Mouse (Mus musculus) NIH3T3 (cell line): ENCODE data around the gene Agxt.

ENCODE experiments used
- DNase-seq: peaks from one replicate; pipeline ENCODE4 v3.0.0-alpha.2; 2012; ENCODE audit warnings: low read depth

The Agxt gene

DNA sequence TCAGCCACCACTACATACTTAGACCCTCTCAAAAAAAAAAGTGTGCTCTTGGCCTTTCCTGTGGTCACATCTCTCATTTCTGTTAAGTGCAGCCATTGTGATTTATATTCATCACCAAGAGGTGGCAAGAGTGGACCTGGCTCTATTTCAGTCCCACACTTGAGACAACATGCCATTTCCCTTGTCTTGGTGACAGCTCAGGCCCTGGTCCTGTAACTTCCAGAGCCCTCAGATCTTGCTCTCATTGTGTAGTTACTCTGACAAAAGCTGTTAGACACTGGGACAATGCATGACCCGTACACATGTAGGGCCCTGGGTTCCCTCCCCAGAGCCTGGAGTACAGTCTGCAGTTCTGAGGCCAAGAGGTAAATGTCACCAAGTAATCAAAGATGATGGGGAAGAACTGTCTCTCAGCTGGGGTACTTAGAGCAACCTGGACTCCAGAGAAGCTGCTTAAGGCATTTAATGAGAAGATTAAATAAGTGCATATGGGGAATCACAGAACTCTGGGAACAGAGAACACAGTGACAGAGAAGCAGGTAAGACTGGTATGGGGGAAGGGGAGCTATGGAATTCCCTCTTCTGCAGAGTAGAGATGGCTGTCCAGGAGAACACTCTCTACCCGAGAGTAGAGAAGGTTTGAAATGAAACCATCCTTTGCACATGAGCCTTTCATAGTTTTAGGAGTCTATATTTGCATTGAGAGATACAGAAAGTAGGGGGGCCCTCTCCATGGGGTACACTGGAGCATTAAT is 16.0 kb downstream of the Agxt start:
- DNase-seq = no peak

DNA sequence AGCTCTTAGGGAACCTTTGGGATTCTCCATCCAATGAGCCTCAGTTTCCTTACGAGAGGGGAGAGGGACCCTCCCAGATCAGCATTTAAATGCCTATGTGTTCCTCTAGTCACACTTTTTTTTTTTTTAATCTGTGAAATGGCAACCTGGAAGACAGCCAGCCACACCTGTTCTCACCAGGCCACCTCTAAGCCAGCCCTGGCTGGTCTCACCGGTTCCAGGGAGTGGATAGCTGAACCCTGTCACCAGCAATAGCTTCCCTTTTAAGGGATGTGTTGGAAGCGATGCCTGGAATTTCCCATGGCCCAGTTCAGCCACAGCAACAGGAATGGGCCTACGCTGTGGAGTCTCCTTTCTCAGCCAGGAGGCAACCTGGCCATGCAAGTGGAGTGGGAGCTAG is 22.5 kb downstream of the Agxt start:
- DNase-seq = no peak

DNA sequence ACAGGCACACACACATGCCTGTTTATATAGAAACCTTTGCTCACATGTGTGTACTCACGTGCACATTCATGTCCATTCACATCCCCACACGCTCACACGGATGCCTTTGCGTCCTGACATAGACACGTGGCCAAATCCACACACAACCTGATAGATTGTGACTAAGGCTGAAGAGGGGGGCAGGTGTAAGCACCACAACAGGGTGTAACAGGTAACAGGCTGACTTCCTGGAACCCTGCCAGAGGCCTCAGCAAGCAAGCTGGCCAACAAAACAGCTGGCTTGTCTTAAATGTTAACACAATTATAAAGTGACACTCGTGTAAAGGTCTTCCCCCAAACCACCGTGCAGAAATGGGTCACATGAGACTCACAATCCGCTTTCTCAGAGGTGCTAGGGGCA is 23.9 kb downstream of the Agxt start:
- no peak for DNase-seq

DNA sequence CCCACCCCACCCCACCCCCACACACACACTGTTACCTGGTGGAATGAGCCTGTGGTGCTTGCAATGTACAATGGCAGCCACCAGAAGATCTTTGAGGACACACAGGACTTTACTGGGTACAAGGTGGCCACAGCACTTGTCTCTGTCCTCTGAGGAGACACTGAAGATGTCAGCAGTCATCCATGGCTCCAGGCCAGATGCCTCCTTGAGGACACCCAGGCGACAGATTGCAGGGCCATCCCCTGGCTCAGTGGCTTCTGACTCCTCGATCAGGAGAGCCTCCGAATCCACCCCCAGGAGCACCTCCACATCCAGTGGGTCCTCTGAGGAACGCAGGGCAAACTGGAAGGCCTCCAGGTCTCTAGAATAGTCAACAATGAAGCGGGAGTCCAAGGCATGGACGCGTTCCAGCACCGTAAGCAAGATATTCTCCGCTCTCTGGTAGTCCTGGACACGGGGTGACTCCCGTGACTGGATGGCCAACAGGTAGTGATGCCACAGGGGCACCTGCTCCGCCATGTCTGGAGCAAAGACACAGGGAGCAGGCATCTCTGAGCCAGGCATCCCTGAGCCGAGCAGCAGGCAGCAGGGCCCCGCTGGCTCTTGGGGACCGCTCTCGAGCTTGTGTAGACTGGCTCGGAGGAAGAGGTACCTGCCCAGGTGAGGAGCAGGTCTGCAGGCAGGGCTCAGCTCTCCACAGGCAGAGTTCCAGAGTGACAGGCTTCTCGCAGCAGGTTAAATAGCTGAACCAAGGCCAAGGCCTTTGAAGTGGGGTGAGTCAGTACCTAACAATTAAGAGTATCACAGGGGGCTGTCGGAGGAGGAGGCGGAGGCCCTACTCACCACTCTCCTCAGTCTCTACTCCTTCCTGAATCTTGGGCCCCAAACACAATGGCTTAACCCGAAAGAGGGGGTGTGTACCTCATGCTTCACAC is 24.8 kb downstream of the Agxt start:
- no peak for DNase-seq

DNA sequence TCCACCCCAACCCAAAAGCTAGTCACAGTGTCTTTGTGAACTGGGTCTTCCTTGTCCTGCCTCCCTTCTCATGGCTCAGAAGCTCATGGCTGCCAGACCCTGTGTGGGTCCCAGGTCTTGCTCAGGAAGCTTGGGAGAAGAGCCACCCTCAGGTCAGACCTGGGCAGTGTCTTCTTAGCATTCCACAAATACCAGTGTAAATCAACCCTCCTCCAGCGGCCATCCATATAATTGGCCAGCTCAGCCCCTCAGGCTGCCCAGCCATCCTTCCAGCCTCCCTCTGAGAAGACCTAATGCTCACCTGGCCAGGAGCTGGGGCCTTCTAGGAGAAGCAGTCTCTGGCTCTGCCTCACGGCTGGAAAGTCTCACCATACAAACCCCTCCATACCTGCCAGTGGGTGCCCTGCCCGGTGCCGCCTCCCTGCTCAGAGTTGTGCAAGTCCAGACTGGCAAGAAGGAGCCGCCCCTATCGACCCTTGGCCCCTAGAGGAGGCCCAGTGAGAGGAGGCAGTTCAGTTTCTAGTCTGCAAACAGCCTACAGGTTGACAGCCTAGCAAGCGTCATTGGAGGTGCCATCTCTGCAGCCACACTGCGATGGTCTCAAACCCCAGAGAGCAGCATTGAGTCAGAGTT is 25.6 kb downstream of the Agxt start, which contains the start of gene 2310007B03Rik:
Gene 2310007B03Rik, minus strand, starts transcription at position 448 of the 633 bp plus-strand sequence.
- DNase-seq = no peak

DNA sequence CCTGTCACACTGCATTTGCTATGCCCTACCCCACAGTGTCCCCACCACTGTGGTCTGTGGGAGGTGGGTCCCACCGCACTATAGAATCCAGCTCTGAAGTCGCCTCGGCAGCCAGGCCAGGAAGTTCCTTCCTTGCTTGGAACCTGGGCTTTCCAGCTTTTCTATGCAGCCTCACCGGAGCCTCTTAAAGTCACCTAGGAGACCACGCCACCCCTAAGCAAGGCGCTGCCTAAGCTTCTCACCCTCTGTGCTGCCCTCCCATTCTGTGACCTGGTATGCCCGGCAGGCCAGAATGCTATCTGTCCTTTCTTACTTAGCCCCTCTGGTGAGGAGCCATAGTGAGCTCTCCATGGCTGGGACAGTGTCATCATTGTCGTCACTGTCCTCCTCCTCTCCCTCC is 26.3 kb downstream of the Agxt start:
- no peak for DNase-seq

DNA sequence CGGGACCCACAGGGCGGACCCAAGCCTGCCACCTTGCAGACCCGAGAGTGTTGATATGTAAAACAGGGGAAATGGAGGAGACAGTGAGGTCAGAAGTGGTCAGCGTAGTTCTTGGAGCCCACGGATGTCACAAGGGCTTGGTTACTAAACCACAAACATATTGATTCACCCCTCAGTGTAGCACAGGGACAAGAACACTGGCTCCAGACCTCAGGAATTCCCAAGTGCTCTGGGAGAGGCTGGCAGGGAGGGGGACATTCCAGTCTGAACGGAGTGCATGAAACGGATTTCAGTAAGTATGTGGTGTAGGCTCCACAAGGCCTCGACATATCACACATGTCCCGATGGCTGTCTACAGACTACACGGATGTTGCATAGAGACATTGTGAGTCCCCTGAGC is 26.9 kb downstream of the Agxt start:
- DNase-seq = no peak

DNA sequence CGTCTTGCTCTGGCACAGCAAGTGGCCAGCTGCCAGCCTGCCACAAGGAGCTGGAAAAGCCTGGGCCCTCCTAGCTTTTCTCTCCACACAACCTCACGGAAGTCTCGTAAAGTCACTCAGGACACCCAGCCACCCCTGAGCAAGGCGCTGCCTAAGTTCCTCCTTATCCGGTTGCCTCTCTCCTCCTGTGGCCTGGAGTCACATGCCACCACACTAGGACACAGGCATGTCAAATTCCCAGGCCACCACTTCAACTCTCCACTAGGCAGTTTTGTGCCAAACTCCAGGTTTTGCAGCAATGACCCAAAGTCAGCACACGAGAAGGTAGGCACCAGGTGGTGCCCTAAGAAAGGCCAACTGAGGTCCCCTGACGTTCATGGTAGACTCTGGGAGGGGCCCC is 27.5 kb downstream of the Agxt start:
- DNase-seq = no peak

DNA sequence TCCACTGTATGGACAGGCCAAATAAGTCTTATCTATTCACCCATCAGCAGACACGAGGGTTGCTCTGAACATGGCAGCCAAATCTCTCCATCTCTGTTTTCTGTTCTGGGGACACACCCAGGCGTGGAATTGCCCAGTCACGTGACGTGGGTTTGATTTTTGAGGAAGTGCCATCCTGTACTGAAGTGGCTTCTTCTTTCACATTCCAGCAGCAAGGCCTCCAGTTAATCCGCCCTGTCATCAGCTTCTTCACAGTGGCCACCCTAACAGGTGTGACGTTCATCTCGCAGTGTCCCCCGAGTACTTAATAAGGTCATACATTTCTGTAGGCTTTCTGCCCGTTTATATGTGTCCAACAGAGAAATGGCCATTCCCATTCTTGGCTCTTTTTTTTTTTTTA is 30.4 kb downstream of the Agxt start:
- DNase-seq = no peak

DNA sequence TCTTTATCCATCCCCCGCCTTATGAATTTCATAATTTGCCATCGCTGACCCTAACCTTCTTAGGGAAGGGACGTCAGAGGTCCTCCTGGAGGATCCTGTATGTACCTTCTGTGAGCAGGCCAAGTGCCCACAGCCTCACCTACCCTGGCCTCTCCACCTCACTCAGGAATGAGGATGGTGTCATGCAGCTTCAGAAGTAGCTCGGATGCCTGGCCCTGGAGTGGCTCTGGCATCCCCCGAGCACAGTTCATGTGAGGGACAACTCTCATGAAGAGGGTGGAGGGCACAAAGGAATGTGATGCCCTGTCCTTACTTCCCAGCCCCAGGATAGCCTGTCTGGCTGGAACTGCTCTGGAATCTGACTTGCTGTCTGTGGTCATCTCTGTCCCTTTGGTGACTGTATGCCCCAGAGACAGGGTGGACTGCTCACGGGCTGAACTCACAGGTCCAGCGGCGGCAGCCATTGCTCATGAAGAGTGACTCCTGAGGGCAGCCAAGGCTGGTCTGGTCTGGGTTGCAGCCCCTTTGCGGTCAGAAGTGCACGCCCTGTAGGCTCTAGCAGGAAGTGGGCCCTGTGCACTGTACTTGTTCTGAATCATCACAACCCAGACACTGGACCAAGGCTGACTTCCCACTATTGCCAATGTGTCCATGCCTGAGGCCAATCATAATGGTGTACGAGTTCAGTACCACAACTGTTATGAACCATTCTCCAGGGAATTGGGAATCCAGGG is 31.5 kb downstream of the Agxt start:
- DNase-seq = peak; percentile 34

DNA sequence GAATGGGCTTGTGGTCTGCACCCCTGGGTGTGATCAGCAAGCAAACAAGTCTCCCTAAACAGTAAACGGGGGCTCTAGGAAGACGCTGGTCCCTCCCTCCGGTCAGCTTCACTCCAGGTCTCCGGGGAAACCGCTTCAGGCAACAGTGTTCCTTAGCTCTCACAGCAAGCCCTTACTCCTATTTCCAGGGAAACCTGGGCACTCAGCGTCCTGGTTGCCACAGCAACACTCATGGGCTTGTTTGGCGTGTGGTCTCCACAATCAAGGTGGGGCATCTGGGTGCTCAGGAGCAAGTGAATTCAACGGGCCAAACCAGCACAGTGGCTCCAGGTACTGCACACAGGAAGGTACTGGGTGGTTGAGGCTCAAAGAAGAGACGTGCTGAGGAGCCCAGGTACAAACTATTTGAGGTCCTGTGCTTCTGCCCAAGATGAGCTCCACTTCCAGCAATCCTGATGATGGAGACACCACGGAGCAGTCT is 33.3 kb downstream of the Agxt start, which contains the start of gene Crocc2:
Gene Crocc2, plus strand, starts transcription at position 431 of the 481 bp plus-strand sequence.
- no peak for DNase-seq

DNA sequence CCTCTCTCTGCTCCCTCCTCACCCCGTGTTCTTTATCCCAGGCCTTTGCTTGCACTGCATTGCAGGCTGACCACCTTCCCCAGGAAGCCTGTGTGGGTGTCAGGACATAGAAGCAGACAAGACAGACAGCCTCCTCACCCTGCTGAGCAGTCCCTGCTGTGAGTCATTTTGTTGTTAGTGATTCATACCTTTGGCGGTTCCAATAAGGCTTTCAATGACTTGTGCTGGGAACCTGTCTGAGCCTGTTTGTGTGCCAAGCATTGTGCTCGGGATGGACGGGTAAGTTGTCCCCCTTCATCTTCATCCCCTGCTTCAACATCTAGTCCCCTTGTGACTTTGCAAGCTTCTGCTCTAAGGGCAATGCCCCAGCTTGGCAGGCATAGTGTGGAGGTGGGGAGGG is 38.6 kb downstream of the Agxt start:
- peak; percentile 69 for DNase-seq

DNA sequence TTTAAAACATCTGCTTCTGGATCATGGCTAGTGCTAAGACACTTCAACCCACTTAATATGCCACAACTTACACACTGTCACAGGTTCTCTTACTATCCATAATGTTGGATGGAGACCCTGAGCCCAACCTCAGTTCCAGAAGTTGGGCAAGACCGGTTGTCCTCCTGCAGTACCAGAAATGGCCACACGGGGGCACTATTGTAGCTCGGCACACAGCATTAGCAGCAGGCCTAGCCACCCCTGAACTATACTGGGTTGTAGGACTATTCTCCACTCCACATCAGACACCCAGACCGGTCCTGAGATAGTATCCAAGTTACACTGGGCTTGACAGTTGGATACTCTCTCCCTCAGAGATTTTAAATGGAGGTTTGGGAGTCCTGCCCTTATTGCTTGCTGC is 39.4 kb downstream of the Agxt start:
- peak; percentile 96 for DNase-seq

DNA sequence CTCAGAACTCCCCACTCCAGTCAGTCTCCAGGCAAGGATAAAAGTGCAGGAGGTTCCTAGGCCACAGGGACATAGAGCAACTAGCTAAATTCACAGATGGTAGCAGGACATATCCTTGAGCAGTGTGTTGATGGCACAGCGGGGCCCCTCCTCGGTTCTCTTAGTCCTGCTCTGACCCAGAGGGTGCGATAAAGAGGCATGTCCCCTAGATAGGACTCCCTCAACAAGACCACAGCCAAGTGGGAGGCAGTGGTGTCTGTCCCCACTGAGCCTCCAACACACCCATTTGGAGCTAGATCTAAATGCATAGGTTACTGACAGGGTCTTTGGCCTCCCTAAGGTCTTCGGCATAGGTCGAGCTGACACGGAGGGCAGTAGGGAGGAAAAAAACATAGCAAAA is 40.8 kb downstream of the Agxt start:
- DNase-seq = no peak

DNA sequence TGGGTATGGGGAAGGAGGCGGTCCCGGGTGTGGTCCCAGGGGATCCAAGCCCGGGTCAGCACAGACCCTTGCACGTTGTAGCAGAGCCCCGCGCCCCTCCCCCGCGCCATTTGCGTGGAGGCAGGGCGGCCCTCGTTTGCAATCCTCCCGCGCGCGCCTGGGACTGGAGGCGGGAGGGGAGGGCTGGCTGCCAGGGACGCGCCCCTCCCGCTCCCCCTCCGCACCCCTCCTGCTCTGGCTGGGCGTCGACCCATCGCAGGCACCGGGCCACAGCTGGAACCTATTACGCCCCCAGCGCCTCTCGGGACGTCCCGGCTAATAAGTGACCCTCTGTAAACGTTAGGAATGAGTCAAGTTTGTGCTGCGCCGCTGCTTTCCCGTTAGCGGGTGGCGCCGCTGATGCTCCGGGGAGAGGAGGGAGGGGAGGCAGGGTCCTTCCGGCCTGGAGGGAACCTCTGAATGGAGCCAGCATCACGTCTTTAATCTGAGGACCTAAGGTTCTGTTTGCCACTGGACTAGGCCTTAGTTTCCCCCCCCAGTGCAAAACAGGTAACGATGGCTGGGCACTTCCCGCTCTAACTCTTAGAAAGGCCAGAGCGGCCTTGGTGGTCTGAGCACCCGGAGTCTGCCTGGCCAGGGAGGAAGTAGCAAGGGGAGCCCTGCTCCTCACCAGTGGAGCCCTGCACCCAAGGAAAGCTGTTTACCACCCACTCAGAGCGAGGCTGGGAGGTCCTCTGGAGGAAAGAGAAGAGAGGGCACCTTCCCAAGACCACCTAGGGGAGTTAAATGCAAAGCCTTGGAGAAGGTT is 41.7 kb downstream of the Agxt start:
- peak; percentile 96 for DNase-seq

DNA sequence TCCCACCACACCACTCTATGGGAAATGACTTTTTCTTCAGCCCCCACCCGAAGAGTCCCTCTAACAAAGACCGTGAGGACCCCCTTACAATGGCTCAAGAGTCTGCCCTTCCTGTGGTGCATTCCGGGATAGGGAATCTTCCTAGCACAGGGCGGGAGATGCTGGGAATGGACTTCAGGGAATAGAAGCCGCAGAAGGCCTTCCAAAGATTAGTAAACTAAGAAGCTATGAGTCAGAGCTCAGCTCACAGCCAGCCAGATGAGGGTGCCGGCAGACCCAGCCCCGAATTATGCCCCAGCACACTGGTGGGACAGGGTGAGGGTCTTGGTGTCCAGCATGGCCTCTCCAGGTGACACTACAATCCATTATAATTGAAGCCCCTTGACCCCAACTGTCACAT is 47.2 kb downstream of the Agxt start:
- DNase-seq = peak; percentile 55

DNA sequence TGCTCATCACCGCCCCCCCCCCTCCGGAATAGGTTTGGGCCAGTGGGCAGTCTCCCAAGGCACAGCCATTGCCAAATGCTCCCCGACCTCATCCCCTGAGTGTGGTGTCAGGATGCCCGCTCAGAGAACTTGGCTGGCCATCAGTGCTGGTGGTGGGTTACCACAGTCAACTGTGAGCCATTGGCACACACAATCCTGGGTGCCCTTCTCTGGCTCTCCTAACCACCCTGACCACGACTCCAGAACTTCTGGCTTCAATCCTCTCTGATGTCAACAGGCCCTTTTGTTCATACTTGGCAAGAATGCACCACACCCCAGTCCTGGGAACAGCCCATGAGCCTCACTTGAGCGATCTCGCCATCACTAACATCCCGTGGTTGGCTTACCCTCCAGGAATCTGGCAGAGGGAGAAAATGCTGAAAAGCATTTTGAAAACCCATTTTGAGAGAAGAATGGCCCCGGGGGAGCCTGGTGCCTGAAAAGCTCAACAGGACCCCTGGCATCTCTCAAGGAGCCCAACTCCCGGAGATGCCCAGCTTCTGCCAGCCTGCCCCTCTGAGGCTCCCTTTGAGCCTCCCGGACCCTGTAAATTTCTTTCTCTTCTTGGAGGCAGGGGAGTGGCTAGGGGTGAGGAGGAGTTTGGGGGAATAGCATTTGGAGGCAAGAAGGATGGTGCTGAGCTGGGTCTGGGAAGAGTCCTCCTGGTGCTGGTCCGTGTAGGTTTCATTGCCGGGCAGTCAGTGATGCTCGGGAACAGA is 49.2 kb downstream of the Agxt start:
- DNase-seq = peak; percentile 92

DNA sequence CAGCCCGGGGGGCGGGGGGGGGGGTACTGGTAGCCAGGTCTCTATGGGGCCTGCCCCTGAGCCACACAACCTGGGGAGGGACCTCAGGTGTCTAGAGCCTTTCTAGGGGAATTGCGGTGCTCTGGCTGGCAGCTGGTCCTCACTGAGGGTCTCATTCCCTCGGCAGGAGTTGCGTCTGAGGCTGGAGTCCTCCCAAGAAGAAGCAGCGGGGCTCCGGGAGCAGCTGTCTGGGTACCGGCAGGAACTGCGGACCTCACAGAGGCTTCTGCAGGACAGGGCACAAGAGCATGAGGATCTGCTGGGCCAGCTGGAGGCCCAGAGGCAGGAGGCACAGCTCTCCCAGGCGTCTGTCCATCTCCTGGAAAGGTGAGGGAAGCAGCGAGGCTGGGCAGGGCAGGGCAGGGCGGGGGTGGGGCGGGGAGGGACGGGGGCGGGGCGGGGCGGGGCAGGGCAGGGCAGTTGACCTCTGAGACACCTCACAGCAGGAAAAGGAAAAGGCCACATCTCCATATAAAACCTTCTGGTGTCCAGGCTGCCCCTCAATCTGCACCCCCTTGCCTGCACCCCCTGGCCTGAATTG is 55.8 kb downstream of the Agxt start:
- no peak for DNase-seq

DNA sequence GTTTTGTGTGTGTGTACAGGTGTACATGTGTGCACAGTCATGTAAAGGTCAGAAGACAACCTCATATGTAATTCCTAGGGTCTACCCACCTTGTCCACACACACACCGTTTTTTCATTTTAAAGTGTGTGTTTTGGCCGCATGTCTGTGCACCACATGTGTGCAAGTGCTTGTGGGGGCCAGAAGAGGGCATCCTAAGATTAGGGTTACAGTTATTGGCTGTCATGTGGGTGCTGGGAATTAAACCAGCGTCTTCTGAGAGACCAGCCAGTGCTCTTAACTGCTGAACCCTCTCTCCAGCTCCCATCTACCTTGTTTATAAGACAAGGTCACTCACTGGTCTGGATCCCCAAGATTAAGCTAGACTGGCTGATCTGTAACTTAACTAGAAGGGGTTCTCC is 59.9 kb downstream of the Agxt start:
- no peak for DNase-seq
